Mouse (Mus musculus) E14TG2a.4 (cell line): Measurements from ENCODE around the gene Ptprn2.

ENCODE experiments used
- CTCF ChIP-seq: conservative IDR thresholded peaks from 2 replicates; pipeline ENCODE4 v1.5.1; 2014; ENCODE audit warnings: low read length
- POU5F1 ChIP-seq: IDR thresholded peaks from 2 replicates; pipeline ENCODE4 v1.6.1; 2014; ENCODE audit warnings: low read length, borderline replicate concordance

DNA sequence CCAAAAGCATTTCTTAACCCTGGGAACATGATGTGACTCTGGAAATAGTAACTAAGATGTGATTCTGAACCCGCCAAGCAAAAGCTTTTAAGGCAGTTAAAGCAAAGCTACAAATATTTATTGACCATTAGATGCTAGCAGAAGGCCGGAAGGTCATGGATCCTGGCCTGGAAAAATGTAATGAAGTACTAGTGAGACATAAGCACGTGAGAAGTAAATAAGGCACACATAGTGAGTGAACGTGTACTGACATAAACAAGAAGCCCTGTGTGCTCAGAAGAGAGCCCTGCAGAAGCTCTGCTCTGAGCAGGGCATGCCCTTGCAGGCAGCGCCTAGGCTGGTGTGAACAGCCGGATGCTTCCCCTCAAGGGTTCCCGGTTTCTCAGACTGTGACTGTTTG is 557.2 kb downstream of the Ptprn2 start:
- TF ChIP-seq CTCF (no peak), POU5F1 (no peak)
